Mouse (Mus musculus): ENCODE results near the gene Susd2. TPM values are rescaled to one million over a fixed set of nuclear protein-coding genes. Genes with fewer than 3 reads are reported as not detected.
A peak's percentile ranks its signal among the peaks of the same experiment; 100 is the strongest.

Gene Susd2
- polyA plus RNA-seq, 1 experiment, result 15.3 TPM

DNA sequence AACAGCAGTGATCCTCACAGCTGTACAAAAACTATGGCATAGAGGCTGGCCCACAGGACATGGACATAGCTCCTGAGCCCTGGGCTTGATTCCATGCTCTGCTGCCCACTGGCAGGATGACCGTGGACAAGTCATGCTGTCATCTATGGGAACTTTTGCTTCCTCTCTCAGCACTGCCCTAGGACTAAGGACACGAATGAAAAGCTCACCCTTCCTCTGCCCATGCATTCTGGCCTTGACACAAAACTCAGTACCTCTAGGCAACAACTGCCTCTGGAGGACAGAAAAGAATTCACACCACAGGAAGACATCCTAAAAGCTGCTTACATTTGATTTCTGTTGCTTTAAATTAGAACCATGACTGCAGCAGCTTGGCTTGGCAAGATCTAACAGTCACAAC lies 32.5 kb upstream of the Susd2 start:
- Histone ChIP-seq H3K4me1 (ENCODE audit: control insufficient read depth, insufficient read depth, low read length) (peaks cover 28% of the 10 kb centered on the region), H3K4me3 (replicated peaks; ENCODE audit: extremely low read depth, low read depth, low read length) (no peak overlapping the region)
- no peak for TF ChIP-seq CTCF (IDR thresholded peaks at IDR 0.05; ENCODE audit: insufficient read depth, low read length)
- no peak for TF ChIP-seq POLR2A (IDR thresholded peaks at IDR 0.05; ENCODE audit: borderline replicate concordance, extremely low read depth, low read depth, low read length)
- 49% methylated on average over 2 of the region's 2 CpGs for WGBS
- DNase-seq, result peak; percentile 24

GRCm38 (mm10) chr10:75675594-75675993 lies 31.8 kb upstream of the Susd2 start:
- H3K4me1 ChIP-seq (ENCODE audit: control insufficient read depth, insufficient read depth, low read length), result peaks cover 28% of the 10 kb centered on the region
- 70% methylated on average over 8 of the region's 8 CpGs for WGBS

DNA sequence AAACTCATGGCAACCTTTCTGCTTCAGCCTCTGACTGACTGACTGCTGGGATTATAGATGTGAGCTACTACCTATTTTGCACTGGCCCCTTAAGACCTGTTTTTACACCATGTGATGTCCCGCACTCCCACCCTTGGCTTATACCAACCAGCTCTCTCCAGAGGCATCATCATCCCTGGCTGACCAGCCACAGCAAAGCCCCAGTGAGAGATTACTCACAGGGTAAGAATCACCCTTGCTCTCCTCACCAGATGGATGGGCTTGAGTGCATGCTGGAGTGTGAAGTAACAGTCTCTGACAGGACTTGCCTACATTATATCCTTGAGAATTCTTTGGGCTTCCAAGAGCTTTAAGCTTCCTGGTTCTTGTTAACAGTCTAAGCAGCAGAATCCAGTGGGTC lies 26.1 kb upstream of the Susd2 start:
- no peak for DNase-seq
- Histone ChIP-seq H3K4me3 (replicated peaks; ENCODE audit: extremely low read depth, low read depth, low read length) (no peak overlapping the region), H3K4me1 (ENCODE audit: control insufficient read depth, insufficient read depth, low read length) (peaks cover 7% of the 10 kb centered on the region)
- 92% methylated on average over 1 of the region's 1 CpGs for WGBS
- TF ChIP-seq CTCF (IDR thresholded peaks at IDR 0.05; ENCODE audit: insufficient read depth, low read length), result no peak
- no peak for TF ChIP-seq POLR2A (IDR thresholded peaks at IDR 0.05; ENCODE audit: borderline replicate concordance, extremely low read depth, low read depth, low read length)

More at GRCm38 (mm10) chr10:75675594-75675993, 31.8 kb upstream of the Susd2 start:
- no peak overlapping the region for H3K4me3 ChIP-seq (replicated peaks; ENCODE audit: extremely low read depth, low read depth, low read length)
- DNase-seq, result peak; percentile 31
- no peak for TF ChIP-seq POLR2A (IDR thresholded peaks at IDR 0.05; ENCODE audit: borderline replicate concordance, extremely low read depth, low read depth, low read length)
- no peak for TF ChIP-seq CTCF (IDR thresholded peaks at IDR 0.05; ENCODE audit: insufficient read depth, low read length)

DNA sequence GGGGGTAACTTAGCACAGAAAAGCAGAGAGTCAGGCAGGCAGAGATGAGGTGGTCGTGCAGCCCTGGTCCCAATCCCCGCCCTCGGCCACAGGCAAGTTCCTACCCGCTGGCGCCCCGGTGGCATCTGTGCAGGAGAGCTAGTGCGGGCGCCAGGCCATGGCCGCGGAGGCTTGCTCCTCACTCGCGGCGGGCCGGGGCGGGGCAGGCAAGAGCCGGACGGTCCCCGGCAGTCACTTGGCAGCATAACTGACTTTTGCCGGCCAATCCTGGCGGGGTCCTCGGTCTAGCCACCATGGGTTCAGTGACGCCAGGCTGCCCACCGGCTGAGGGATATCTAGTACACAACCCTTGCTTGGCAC lies 24.1 kb upstream of the Susd2 start:
- no peak for TF ChIP-seq CTCF (IDR thresholded peaks at IDR 0.05; ENCODE audit: insufficient read depth, low read length)
- peak; percentile 49; the same call in 1 of the 2 replicates for TF ChIP-seq POLR2A (IDR thresholded peaks at IDR 0.05; ENCODE audit: borderline replicate concordance, extremely low read depth, low read depth, low read length)

GRCm38 (mm10) chr10:75667115-75667910 lies 23.5 kb upstream of the Susd2 start:
- H3K4me1 ChIP-seq (ENCODE audit: control insufficient read depth, insufficient read depth, low read length), result peaks cover 7% of the 10 kb centered on the region
- DNase-seq, result peak; percentile 82
- TF ChIP-seq CTCF (IDR thresholded peaks at IDR 0.05; ENCODE audit: insufficient read depth, low read length), result no peak
- TF ChIP-seq POLR2A (IDR thresholded peaks at IDR 0.05; ENCODE audit: borderline replicate concordance, extremely low read depth, low read depth, low read length), result no peak
- under 1% methylated on average over 63 of the region's 63 CpGs for WGBS
- peak overlapping the region; percentile 91 for H3K4me3 ChIP-seq (replicated peaks; ENCODE audit: extremely low read depth, low read depth, low read length)

More for the DNA sequence above, 24.1 kb upstream of the Susd2 start:
- H3K4me1 ChIP-seq (ENCODE audit: control insufficient read depth, insufficient read depth, low read length), result peaks cover 7% of the 10 kb centered on the region
- no peak for DNase-seq
- H3K4me3 ChIP-seq (replicated peaks; ENCODE audit: extremely low read depth, low read depth, low read length), result peak overlapping the region; percentile 91
- WGBS, result under 1% methylated on average over 23 of the region's 23 CpGs

- no peak for DNase-seq
These were observed 22.7 kb upstream of the Susd2 start for GRCm38 (mm10) chr10:75666451-75667030.

DNA sequence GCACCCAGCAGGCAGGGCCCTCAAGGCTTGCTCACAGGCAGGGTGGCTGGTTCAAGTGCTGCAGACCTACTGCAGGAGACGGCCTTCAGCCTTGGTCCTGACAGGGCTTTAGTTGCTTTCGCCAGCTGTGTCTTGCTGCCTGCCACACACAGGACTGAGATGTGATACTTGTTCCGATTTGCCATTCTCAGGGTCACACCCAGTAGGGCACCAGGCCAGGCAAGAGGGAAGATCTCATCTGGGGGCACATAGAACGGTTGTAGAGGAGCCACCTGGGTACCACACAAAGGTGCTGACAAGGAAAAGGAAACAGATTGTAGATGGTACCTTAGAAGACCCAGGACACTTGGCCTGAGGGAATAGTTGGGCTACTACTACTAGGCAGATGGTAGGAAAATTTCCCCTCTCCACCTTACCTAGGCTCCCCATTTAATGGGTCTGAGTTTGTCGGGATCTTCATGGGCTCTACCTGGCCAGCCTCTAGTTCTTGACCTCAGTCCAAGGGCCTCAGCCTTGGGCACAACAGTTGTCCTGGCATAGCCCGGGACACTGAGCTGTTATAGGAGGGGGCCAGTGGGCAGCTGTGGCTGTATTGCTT lies 21.0 kb upstream of the Susd2 start:
- no peak overlapping the region for H3K4me3 ChIP-seq (replicated peaks; ENCODE audit: extremely low read depth, low read depth, low read length)
- H3K4me1 ChIP-seq (ENCODE audit: control insufficient read depth, insufficient read depth, low read length), result peaks cover 7% of the 10 kb centered on the region
- TF ChIP-seq CTCF (IDR thresholded peaks at IDR 0.05; ENCODE audit: insufficient read depth, low read length), result no peak
- TF ChIP-seq POLR2A (IDR thresholded peaks at IDR 0.05; ENCODE audit: borderline replicate concordance, extremely low read depth, low read depth, low read length), result no peak
- DNase-seq, result no peak
- 80% methylated on average over 6 of the region's 6 CpGs for WGBS

More at GRCm38 (mm10) chr10:75666451-75667030, 22.7 kb upstream of the Susd2 start:
- H3K4me1 ChIP-seq (ENCODE audit: control insufficient read depth, insufficient read depth, low read length), result peaks cover 7% of the 10 kb centered on the region
- TF ChIP-seq POLR2A (IDR thresholded peaks at IDR 0.05; ENCODE audit: borderline replicate concordance, extremely low read depth, low read depth, low read length), result no peak
- 24% methylated on average over 4 of the region's 4 CpGs for WGBS
- H3K4me3 ChIP-seq (replicated peaks; ENCODE audit: extremely low read depth, low read depth, low read length), result peak overlapping the region; percentile 91

GRCm38 (mm10) chr10:75662575-75662974 lies 18.8 kb upstream of the Susd2 start:
- WGBS, result 86% methylated on average over 4 of the region's 4 CpGs
- Histone ChIP-seq H3K4me3 (replicated peaks; ENCODE audit: extremely low read depth, low read depth, low read length) (no peak overlapping the region), H3K4me1 (ENCODE audit: control insufficient read depth, insufficient read depth, low read length) (peaks cover 7% of the 10 kb centered on the region)
- TF ChIP-seq POLR2A (IDR thresholded peaks at IDR 0.05; ENCODE audit: borderline replicate concordance, extremely low read depth, low read depth, low read length), result no peak
- TF ChIP-seq CTCF (IDR thresholded peaks at IDR 0.05; ENCODE audit: insufficient read depth, low read length), result no peak
- DNase-seq, result no peak

- TF ChIP-seq POLR2A (IDR thresholded peaks at IDR 0.05; ENCODE audit: borderline replicate concordance, extremely low read depth, low read depth, low read length), result no peak
- TF ChIP-seq CTCF (IDR thresholded peaks at IDR 0.05; ENCODE audit: insufficient read depth, low read length), result no peak
- no peak for DNase-seq
- H3K4me1 ChIP-seq (ENCODE audit: control insufficient read depth, insufficient read depth, low read length), result peaks cover 7% of the 10 kb centered on the region
- no peak overlapping the region for H3K4me3 ChIP-seq (replicated peaks; ENCODE audit: extremely low read depth, low read depth, low read length)
- WGBS, result 88% methylated on average over 3 of the region's 3 CpGs
These were observed 18.1 kb upstream of the Susd2 start for GRCm38 (mm10) chr10:75661876-75662275.
